Mouse (Mus musculus): Measurements from ENCODE around the gene Apex1.

GRCm38 (mm10) chr14:50892541-50893459 is 32.0 kb upstream of the Apex1 start:
- TF ChIP-seq TCF12 (IDR thresholded peaks at IDR 0.05; ENCODE audit: low read depth, low read length) = no peak
- TF ChIP-seq KAT2A (conservative IDR thresholded peaks at IDR 0.05; ENCODE audit: low read depth, low read length) = no peak
- no peak for TF ChIP-seq CTCF (IDR thresholded peaks at IDR 0.05 in 2 of 3, conservative IDR thresholded peaks at IDR 0.05 in 1 of 3; ENCODE audit: control insufficient read depth in 1 of 3, insufficient read depth in 1 of 3, low read depth in 2 of 3, low read length in 3 of 3, poor library complexity in 1 of 3, severe bottlenecking in 1 of 3)
- TF ChIP-seq BHLHE40 (IDR thresholded peaks at IDR 0.05; ENCODE audit: borderline replicate concordance, low read depth, low read length) = no peak
- TF ChIP-seq CHD2 (IDR thresholded peaks at IDR 0.05; ENCODE audit: low read length) = no peak
- TF ChIP-seq MXI1 (IDR thresholded peaks at IDR 0.05; ENCODE audit: low read depth, low read length) = no peak
- TF ChIP-seq E2F4 (IDR thresholded peaks at IDR 0.05; ENCODE audit: borderline replicate concordance, low read depth, low read length) = no peak
- TF ChIP-seq POLR2A (IDR thresholded peaks at IDR 0.05; ENCODE audit: control insufficient read depth in 1 of 2, insufficient read depth in 1 of 2, low read depth in 1 of 2, low read length in 2 of 2, poor library complexity in 1 of 2) = no peak
- TF ChIP-seq POLR2AphosphoS2 (IDR thresholded peaks at IDR 0.05; ENCODE audit: low read length) = no peak
